Mouse (Mus musculus) stomach, postnatal 0 days (tissue): ENCODE measurements around the gene Ndufa6.

Experiments
- CTCF ChIP-seq: IDR thresholded peaks from 2 replicates; pipeline ENCODE4 v1.5.1; 2016; ENCODE audit warnings: antibody characterized with exemption, low read depth, mild to moderate bottlenecking, moderate library complexity
- EP300 ChIP-seq: optimal IDR thresholded peaks from 2 replicates; pipeline ENCODE3; 2016; ENCODE audit warnings: antibody characterized with exemption

DNA sequence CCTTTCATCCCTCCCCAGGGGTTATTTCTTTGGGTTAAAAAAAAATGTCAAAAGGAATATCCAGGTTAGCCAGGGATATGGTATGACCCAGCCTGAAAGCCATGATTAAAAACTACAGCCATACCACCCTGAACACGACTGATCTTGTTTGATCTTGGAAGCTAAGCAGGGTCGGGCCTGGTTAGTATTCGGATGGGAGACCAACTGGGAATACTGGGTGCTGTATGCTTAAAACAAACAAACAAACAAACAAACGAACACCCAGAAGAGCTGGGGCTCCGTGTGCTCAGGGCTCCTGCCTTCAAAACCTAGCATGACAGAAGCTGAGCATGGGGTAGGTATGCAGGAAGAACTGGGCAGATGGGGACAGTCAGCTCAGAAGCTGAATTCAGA lies 11.6 kb downstream of the Ndufa6 start:
- TF ChIP-seq CTCF (no peak), EP300 (no peak)
